Mouse (Mus musculus) hindbrain, embryonic 10.5 days (tissue): ENCODE measurements around the gene Stk10. TPM values are rescaled to one million over a fixed set of nuclear protein-coding genes. Genes with fewer than 3 reads are reported as not detected.

Source experiments
- DNase-seq: peaks from one replicate; pipeline ENCODE4 v3.0.0-alpha.2; 2017; ENCODE audit warnings: low spot score
- H3K27ac ChIP-seq: fragments of 300-500 bp; sonication (generic); 2 replicates; pipeline ENCODE4 v1.5.1; 2016; ENCODE audit warnings: mild to moderate bottlenecking, moderate library complexity
- H3K27me3 ChIP-seq: fragments of 300-500 bp; sonication (generic); 2 replicates; pipeline ENCODE4 v1.6.1; 2016; ENCODE audit warnings: mild to moderate bottlenecking; ENCODE audit not compliant: poor library complexity, insufficient read depth, severe bottlenecking
- H3K36me3 ChIP-seq: fragments of 300-500 bp; sonication (generic); 2 replicates; pipeline ENCODE4 v1.6.1; 2016; ENCODE audit warnings: mild to moderate bottlenecking, moderate library complexity
- H3K4me1 ChIP-seq: fragments of 300-500 bp; sonication (generic); replicated peaks from 2 replicates; pipeline ENCODE4 v1.6.1; 2016; ENCODE audit warnings: mild to moderate bottlenecking
- H3K4me3 ChIP-seq: fragments of 300-500 bp; sonication (generic); 2 replicates; pipeline ENCODE4 v1.5.1; 2016; ENCODE audit warnings: mild to moderate bottlenecking, moderate library complexity
- H3K9me3 ChIP-seq: fragments of 300-500 bp; sonication (generic); 2 replicates; pipeline ENCODE4 v1.6.1; 2016; ENCODE audit warnings: mild to moderate bottlenecking, moderate library complexity
- WGBS: fragments of 180-500 bp; shearing (Covaris S2); methylation state at CpG from one replicate; pipeline ENCODE4 v1.1.7; 2016; 5-methylcytosine and 5-hydroxymethylcytosine counted together
- polyA plus RNA-seq: library from polyadenylated mRNA; unstranded; fragments of >200 nt; fragmentation: Nextera tagmentation; extraction: Ambion mirVana; gene quantifications from 2 replicates; pipeline ENCODE4 v1.2.1, GENCODE M21; 2016

Stk10 gene
- polyA plus RNA-seq, 1 experiment from 2014 or later = 3.0 TPM

DNA sequence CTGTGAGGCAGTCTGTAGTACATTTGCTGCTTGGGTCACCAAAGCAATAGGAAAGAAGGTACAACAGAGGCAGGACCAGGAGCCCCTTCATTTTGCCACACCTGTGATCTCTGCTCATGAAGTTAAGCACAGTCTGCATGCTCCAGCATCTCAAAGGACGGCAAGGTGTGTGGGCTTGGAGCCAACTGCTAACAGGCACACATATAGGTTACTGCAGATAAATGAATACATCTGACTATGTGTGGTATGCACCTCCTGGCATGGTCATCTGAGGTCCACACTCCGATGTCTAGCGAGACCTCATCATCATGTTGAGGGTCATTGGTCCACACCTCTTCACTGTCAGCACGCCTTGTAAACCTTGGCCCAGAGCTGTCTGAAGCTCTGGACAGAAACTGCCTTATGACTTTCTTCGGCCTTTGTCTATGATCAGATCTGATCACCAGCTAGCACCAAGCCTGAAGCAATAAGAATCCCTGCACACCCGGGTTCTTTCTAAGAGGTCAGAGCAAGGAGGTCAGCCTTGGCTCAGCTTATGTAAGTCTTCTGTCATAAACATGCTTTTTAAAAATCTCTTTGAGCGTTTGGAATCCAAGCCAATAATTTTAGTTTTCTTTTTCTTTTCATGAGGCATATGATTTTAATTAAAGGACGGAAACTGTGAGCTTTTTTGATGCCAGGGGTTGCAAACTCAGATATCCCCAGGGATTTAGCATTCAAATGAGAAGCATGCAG, 105.6 kb downstream of the Stk10 start:
- H3K36me3 ChIP-seq = no peaks in the 10 kb centered on the region
- 82% methylated on average over 8 of the region's 8 CpGs for WGBS
- DNase-seq = no peak
- H3K4me3 ChIP-seq = no peak overlapping the region
- H3K27ac ChIP-seq = no peak overlapping the region
- H3K4me1 ChIP-seq = peaks cover 16% of the 10 kb centered on the region
- H3K27me3 ChIP-seq = no peaks in the 10 kb centered on the region
- no peaks in the 10 kb centered on the region for H3K9me3 ChIP-seq

DNA sequence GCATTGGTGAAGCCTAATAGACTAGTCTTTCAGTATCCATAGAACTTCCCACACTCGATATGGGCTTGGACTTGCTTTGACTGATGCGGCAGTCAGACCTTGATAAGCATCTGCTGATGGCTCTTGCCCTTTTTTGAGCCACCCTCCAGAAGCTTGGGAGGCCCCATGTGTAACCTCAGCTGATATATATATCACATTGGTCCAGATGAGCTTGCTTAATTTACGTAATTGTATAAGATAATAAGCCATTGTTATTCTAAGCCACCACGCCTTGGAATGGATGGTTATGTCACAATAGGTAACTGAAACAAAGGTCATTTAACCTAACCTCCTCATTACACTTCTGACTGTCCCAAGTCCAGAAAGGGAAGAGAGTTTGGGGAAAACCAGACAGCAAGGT, 107.5 kb downstream of the Stk10 start:
- no peaks in the 10 kb centered on the region for H3K36me3 ChIP-seq
- no peaks in the 10 kb centered on the region for H3K27me3 ChIP-seq
- DNase-seq = no peak
- no peak overlapping the region for H3K27ac ChIP-seq
- H3K4me3 ChIP-seq = no peak overlapping the region
- peaks cover 22% of the 10 kb centered on the region for H3K4me1 ChIP-seq
- 92% methylated on average over 4 of the region's 4 CpGs for WGBS
- H3K9me3 ChIP-seq = no peaks in the 10 kb centered on the region

- Histone ChIP-seq H3K4me3 (peak within 1 kb of the TSS; percentile 99), H3K36me3 (no peaks in the 10 kb centered on the region), H3K9me3 (no peaks in the 10 kb centered on the region), H3K4me1 (peaks cover 26% of the 10 kb centered on the region), H3K27ac (peak within 1 kb of the TSS; percentile 99), H3K27me3 (no peaks in the 10 kb centered on the region)
- DNase-seq = peak; percentile 97
- WGBS = under 1% methylated on average over 64 of the region's 64 CpGs
Measured at GRCm38 (mm10) chr11:32642249-32642876, 109.3 kb downstream of the Stk10 start, which contains the start of gene Fbxw11. Gene Fbxw11, plus strand, starts transcription at chr11:32642724.

GRCm38 (mm10) chr11:32642899-32643886, 110.1 kb downstream of the Stk10 start:
- H3K27ac ChIP-seq = peak overlapping the region; percentile 99
- WGBS = under 1% methylated on average over 54 of the region's 54 CpGs
- peak overlapping the region; percentile 99 for H3K4me3 ChIP-seq
- no peaks in the 10 kb centered on the region for H3K36me3 ChIP-seq
- H3K9me3 ChIP-seq = no peaks in the 10 kb centered on the region
- peaks cover 26% of the 10 kb centered on the region for H3K4me1 ChIP-seq
- H3K27me3 ChIP-seq = no peaks in the 10 kb centered on the region
- peak; percentile 56 for DNase-seq

DNA sequence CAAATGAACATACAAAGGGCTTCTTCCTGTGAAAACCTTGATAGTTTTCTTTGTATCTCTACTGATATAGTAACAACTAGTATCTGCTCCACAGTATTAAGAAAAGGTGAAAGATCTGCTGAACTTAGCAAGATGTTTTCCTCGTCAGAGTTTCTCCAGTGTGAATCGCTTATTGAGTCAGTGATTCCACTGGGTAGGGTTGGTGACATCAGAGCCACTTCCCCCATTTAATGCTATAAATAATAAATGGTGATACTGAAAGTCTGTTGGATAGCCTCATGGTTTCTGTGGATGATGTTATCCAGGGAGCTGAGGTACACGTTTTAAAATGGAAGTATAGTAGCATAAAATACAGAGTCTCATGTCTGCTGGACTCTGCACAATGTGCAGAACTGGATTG, 110.9 kb downstream of the Stk10 start:
- H3K27me3 ChIP-seq = no peaks in the 10 kb centered on the region
- H3K36me3 ChIP-seq = no peaks in the 10 kb centered on the region
- H3K4me1 ChIP-seq = peaks cover 26% of the 10 kb centered on the region
- 54% methylated on average over 3 of the region's 3 CpGs for WGBS
- no peaks in the 10 kb centered on the region for H3K9me3 ChIP-seq
- peak overlapping the region; percentile 99 for H3K4me3 ChIP-seq
- DNase-seq = no peak
- peak overlapping the region; percentile 99 for H3K27ac ChIP-seq

- H3K27ac ChIP-seq = no peak overlapping the region
- no peaks in the 10 kb centered on the region for H3K27me3 ChIP-seq
- H3K4me3 ChIP-seq = no peak overlapping the region
- no peaks in the 10 kb centered on the region for H3K9me3 ChIP-seq
- DNase-seq = no peak
- peaks cover 12% of the 10 kb centered on the region for H3K4me1 ChIP-seq
- WGBS = 79% methylated on average over 2 of the region's 2 CpGs
- H3K36me3 ChIP-seq = no peaks in the 10 kb centered on the region
Measured at GRCm38 (mm10) chr11:32647265-32647664, 114.2 kb downstream of the Stk10 start.

- Histone ChIP-seq H3K27me3 (no peaks in the 10 kb centered on the region), H3K4me3 (no peak overlapping the region), H3K36me3 (peaks cover 15% of the 10 kb centered on the region), H3K9me3 (no peaks in the 10 kb centered on the region), H3K27ac (no peak overlapping the region), H3K4me1 (0 out of 2 replicates have a peak, but pooled peaks cover 5% of the 10 kb centered on the region)
- DNase-seq = no peak
Measured at GRCm38 (mm10) chr11:32650236-32650749, 117.2 kb downstream of the Stk10 start.

DNA sequence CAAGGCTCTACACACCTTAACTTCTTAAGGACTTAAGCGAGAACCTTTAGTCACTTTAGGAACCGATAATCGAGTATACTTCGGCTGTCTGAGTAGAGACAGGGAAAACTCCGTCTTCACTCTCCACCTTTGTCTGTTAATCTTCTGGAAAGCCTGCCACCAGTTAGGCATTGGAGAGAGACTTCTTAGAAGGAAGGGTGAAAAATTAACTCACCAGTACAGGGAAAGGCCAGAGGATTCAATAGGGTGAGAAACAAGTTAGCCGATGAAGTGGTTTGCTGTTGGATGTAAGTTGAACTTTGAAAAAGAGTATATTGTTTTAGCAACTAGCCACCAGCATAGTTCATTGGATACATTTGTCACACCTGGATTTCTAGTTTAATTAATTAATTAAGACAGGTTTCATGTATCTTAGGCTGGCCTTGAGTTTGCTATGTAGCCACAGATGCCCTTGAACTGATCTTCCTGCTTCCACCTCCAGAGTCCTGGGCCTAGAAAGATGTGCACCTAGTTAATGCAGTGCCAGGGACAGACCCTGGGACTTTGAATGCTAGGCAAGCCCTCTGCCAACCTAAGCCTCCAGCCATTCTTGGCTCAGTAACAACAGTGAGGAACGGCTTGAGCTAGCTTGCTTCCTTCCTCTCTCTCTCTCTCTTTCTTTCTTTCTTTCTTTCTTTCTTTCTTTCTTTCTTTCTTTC, 117.9 kb downstream of the Stk10 start:
- no peak overlapping the region for H3K27ac ChIP-seq
- H3K9me3 ChIP-seq = no peaks in the 10 kb centered on the region
- H3K4me1 ChIP-seq = 0 out of 2 replicates have a peak, but pooled peaks cover 5% of the 10 kb centered on the region
- 87% methylated on average over 7 of the region's 7 CpGs for WGBS
- DNase-seq = no peak
- H3K36me3 ChIP-seq = peaks cover 15% of the 10 kb centered on the region
- no peak overlapping the region for H3K4me3 ChIP-seq
- H3K27me3 ChIP-seq = no peaks in the 10 kb centered on the region

GRCm38 (mm10) chr11:32651723-32652122, 118.6 kb downstream of the Stk10 start:
- H3K9me3 ChIP-seq = no peaks in the 10 kb centered on the region
- 94% methylated on average over 1 of the region's 1 CpGs for WGBS
- peaks cover 15% of the 10 kb centered on the region for H3K36me3 ChIP-seq
- H3K27me3 ChIP-seq = no peaks in the 10 kb centered on the region
- H3K4me3 ChIP-seq = no peak overlapping the region
- no peaks in the 10 kb centered on the region for H3K4me1 ChIP-seq
- DNase-seq = no peak
- no peak overlapping the region for H3K27ac ChIP-seq

GRCm38 (mm10) chr11:32662082-32662656, 129.1 kb downstream of the Stk10 start:
- H3K27ac ChIP-seq = no peak overlapping the region
- 92% methylated on average over 1 of the region's 1 CpGs for WGBS
- H3K4me3 ChIP-seq = no peak overlapping the region
- peaks cover 11% of the 10 kb centered on the region; the same call in 1 of the 2 replicates for H3K36me3 ChIP-seq
- H3K27me3 ChIP-seq = no peaks in the 10 kb centered on the region
- H3K9me3 ChIP-seq = no peaks in the 10 kb centered on the region
- DNase-seq = no peak
- peaks cover 4% of the 10 kb centered on the region; the same call in 1 of the 2 replicates for H3K4me1 ChIP-seq

DNA sequence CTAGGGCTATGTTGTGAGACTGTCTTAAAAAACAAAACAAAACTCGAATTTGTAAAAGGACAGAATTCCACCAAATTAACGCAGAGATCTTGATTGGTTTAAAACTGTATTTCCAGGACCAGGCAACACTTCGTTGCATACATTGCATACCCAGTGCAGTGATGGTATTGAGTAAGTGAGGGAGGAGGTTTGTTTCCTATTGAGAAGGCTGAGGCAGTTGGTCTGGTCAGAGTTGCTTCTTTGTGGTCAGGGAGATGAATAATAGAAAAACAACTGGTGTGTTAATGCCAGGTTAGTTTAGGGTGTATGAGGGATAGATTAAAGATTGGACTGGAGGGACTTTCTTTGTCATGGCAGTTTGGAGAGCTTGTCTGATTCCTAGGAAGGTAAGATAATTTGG, 132.5 kb downstream of the Stk10 start:
- Histone ChIP-seq H3K27me3 (no peaks in the 10 kb centered on the region), H3K36me3 (peaks cover 6% of the 10 kb centered on the region; the same call in 1 of the 2 replicates), H3K4me3 (no peak overlapping the region), H3K9me3 (no peaks in the 10 kb centered on the region), H3K4me1 (peaks cover 14% of the 10 kb centered on the region), H3K27ac (no peak overlapping the region)
- 88% methylated on average over 3 of the region's 3 CpGs for WGBS
- no peak for DNase-seq

GRCm38 (mm10) chr11:32666983-32667382, 133.9 kb downstream of the Stk10 start:
- no peaks in the 10 kb centered on the region for H3K9me3 ChIP-seq
- H3K27ac ChIP-seq = no peak overlapping the region
- H3K27me3 ChIP-seq = no peaks in the 10 kb centered on the region
- no peak overlapping the region for H3K4me3 ChIP-seq
- DNase-seq = no peak
- H3K4me1 ChIP-seq = peaks cover 14% of the 10 kb centered on the region
- no peaks in the 10 kb centered on the region for H3K36me3 ChIP-seq
